Mouse (Mus musculus) megakaryocyte, embryonic 14.5 days (primary cell): ENCODE data around the gene Kif5a.

Source experiments
- FLI1 ChIP-seq: IDR thresholded peaks from 2 replicates; pipeline ENCODE4 v1.6.1; 2012; ENCODE audit warnings: low read length, inconsistent platforms, mixed read lengths
- GATA1 ChIP-seq: IDR thresholded peaks from 3 replicates; pipeline ENCODE4 v1.6.1; 2012; ENCODE audit warnings: mixed read lengths, low read length, inconsistent platforms, borderline replicate concordance

DNA sequence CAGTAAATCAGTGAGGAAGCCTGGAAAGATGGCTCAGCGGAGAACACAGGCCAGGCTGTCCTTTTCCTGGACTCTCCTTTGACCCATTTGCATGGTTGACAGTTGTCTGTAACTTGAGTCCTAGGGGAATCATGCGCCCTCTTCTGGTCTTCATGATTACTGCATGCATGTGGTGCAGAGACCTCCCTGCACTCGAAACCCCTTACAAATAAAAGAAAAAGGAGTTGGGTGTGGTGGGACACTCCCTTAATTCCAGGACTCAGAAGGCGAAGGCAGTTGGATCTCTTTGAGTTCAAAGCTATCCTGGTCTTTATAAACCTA is 49.2 kb upstream of the Kif5a start:
- TF ChIP-seq GATA1: no peak
- TF ChIP-seq FLI1: no peak
